Mouse (Mus musculus) ES-Bruce4 (cell line): Measurements from ENCODE around the gene Znrd1as. TPM values are rescaled to one million over a fixed set of nuclear protein-coding genes. Genes with fewer than 3 reads are reported as not detected.

Source experiments
- H3K27ac ChIP-seq: 2 replicates; pipeline ENCODE4 v1.5.1; 2012; ENCODE audit warnings: low read length, inconsistent platforms; ENCODE audit not compliant: insufficient read depth
- H3K27me3 ChIP-seq: 2 replicates; pipeline ENCODE4 v1.6.1; 2012; ENCODE audit warnings: mild to moderate bottlenecking, low read length, inconsistent platforms; ENCODE audit not compliant: control insufficient read depth, poor library complexity, insufficient read depth, severe bottlenecking
- H3K36me3 ChIP-seq: 2 replicates; pipeline ENCODE4 v1.6.1; 2012; ENCODE audit warnings: inconsistent platforms, mild to moderate bottlenecking, low read length, moderate library complexity; ENCODE audit not compliant: control insufficient read depth, poor library complexity, insufficient read depth, severe bottlenecking
- H3K4me1 ChIP-seq: one replicate; pipeline ENCODE4 v1.8.1; 2011; ENCODE audit warnings: low read length; ENCODE audit not compliant: control insufficient read depth, insufficient read depth
- H3K4me3 ChIP-seq: 2 replicates; pipeline ENCODE4 v1.5.1; 2011; ENCODE audit warnings: low read depth, mild to moderate bottlenecking, low read length
- H3K9ac ChIP-seq: 2 replicates; pipeline ENCODE4 v1.6.1; 2012; ENCODE audit warnings: low read depth, mild to moderate bottlenecking, inconsistent platforms; ENCODE audit not compliant: poor library complexity, severe bottlenecking
- H3K9me3 ChIP-seq: replicated peaks from 2 replicates; pipeline ENCODE4 v1.6.1; 2012; ENCODE audit warnings: mild to moderate bottlenecking, low read length, inconsistent platforms; ENCODE audit not compliant: control insufficient read depth, poor library complexity, insufficient read depth, severe bottlenecking
- CTCF ChIP-seq: IDR thresholded peaks from one replicate; pipeline ENCODE4 v1.8.1; 2011; ENCODE audit warnings: low read depth, low read length
- EP300 ChIP-seq: IDR thresholded peaks from 2 replicates; pipeline ENCODE4 v1.6.1; 2011; ENCODE audit warnings: low read depth, low read length; ENCODE audit not compliant: insufficient read depth
- POLR2A ChIP-seq: IDR thresholded peaks from one replicate; pipeline ENCODE4 v1.8.1; 2011; ENCODE audit warnings: low read length; ENCODE audit not compliant: insufficient read depth
- polyA plus RNA-seq: library from polyadenylated mRNA; stranded (reverse); fragments of >200 nt; gene quantifications from 2 replicates; pipeline ENCODE4 v1.2.4, GENCODE M21; 2011; ENCODE audit warnings: low read depth; ENCODE audit not compliant: missing spikeins, insufficient read depth, insufficient read length

The Znrd1as gene
- 29.6 and 30.5 TPM in 2 replicates for polyA plus RNA-seq

DNA sequence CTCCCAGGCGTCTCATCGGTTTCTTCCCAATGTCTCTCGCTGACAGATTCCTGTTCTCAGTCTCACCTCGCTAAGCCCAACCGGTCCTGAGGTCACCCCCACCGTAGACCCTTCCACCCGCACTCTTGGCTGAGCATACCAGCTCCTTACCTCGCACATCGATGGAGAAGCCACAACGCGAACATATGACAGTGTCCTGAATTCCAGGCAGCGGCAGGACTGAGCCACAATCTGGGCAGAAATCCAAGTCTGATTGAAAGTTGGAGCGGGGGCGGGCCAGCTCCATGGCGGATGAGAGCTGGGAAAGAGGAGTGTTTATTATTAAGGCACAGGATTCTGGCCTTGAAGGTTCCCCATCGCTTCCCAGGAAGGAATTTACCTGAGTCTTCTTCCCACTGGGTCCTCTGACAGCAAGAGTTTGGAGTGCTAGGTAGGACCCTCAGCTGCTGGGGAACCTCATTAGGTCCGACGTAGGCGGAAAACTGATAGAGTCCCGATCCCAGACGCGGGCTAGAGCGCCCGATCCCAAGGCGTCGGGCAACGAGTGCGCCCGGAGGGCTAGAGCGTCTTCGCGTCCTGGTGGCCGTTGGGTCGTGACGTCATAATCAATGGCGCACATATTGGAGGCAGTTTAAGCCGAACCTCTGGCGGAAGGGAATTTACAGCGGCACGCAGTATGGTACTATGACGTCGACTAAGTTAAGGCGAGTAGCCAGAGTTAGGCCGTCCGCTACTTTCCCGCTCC is at the start of gene Znrd1as, which contains the start of gene Znrd1:
Gene Znrd1as (plus strand): TSS at position 594 of the 745 bp plus-strand sequence.
Gene Znrd1 (minus strand): TSS at position 561 of the 745 bp plus-strand sequence.
- H3K27me3 ChIP-seq = no peaks in the 10 kb centered on the region
- peak within 1 kb of the TSS; percentile 67 for H3K9ac ChIP-seq
- H3K9me3 ChIP-seq = no peaks in the 10 kb centered on the region
- peaks cover 8% of the 10 kb centered on the region; the same call in 1 of the 2 replicates for H3K36me3 ChIP-seq
- peak within 1 kb of the TSS; percentile 99 for H3K4me3 ChIP-seq
- peak within 1 kb of the TSS; percentile 62 for H3K27ac ChIP-seq
- no peaks in the 10 kb centered on the region for H3K4me1 ChIP-seq
- peak; percentile 91 for TF ChIP-seq EP300
- no peak for TF ChIP-seq CTCF
- peak; percentile 15 for TF ChIP-seq POLR2A

DNA sequence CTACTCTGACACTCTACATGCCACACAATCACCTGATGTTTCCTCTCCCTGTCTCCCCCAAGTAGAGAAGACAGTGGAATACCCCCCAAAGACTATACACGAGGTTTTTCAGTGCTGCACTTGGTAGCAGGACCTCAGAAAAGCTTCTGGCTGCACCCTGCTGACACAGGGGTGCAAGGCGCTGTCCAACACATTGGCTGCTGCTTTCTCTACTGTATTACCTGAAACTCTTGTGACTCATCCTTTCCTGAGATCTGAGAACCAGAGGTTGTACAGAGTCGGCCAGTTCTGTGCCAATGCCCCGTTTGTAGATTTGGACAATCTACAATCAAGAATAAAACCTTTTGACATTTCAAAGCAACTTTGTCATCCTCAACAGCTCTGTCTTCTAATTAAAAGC is 48.6 kb upstream of the Znrd1as start:
- H3K4me1 ChIP-seq = peaks cover 2% of the 10 kb centered on the region
- no peak overlapping the region for H3K27ac ChIP-seq

DNA sequence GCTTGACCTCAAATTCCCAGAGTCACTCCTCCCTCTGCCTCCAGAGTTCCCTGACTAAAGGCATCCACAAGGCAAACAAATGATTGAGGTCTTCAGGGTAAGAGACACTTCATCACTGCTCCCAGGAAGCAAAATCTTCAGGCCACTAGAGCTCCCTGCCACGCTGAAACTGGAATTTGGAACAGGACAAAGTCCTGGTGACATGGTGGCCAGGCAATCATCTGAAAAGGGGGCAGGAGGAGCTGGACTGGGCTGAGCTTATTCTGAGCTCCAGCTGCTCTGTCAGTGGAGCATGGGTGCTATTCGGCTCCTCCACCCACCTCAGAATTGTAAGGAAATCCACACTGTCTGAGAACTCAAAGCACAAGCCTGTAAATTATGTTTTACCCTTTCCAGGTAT is 46.4 kb upstream of the Znrd1as start:
- Histone ChIP-seq H3K27me3 (no peaks in the 10 kb centered on the region), H3K4me3 (no peak overlapping the region), H3K9ac (no peak overlapping the region)

More for the DNA sequence above, 48.6 kb upstream of the Znrd1as start:
- no peak for TF ChIP-seq CTCF
- TF ChIP-seq EP300 = no peak
- TF ChIP-seq POLR2A = no peak
- Histone ChIP-seq H3K36me3 (no peaks in the 10 kb centered on the region), H3K27me3 (no peaks in the 10 kb centered on the region), H3K4me3 (no peak overlapping the region), H3K9me3 (no peaks in the 10 kb centered on the region), H3K9ac (no peak overlapping the region)

DNA sequence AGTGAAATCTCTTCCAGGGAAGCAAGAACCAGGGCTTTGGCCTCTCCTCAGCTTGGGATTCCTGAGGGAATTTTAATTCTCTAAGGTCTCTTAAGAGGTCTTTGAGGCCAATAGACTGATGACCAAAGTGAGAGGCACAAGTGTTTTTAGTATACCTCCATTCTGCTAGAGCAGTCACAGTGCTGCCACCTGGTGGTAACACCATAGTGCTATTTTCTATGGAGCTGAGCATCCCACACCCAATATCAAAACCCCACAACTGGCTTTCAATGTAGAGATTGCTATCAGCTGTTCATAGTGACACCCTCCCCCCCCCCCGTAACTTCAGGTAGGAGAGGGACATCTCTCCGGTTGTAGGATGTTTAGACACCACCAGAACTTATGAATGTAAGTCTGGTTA is 44.3 kb upstream of the Znrd1as start:
- TF ChIP-seq CTCF (peak; percentile 38), POLR2A (no peak)
- Histone ChIP-seq H3K36me3 (no peaks in the 10 kb centered on the region), H3K9me3 (no peaks in the 10 kb centered on the region), H3K4me3 (no peak overlapping the region), H3K27me3 (no peaks in the 10 kb centered on the region), H3K9ac (no peak overlapping the region), H3K27ac (no peak overlapping the region), H3K4me1 (no peaks in the 10 kb centered on the region)

More for the DNA sequence above, 46.4 kb upstream of the Znrd1as start:
- H3K27ac ChIP-seq = no peak overlapping the region
- peaks cover 2% of the 10 kb centered on the region for H3K4me1 ChIP-seq
- TF ChIP-seq EP300 = no peak
- no peak for TF ChIP-seq CTCF
- no peak for TF ChIP-seq POLR2A
- no peaks in the 10 kb centered on the region for H3K36me3 ChIP-seq
- no peaks in the 10 kb centered on the region for H3K9me3 ChIP-seq

DNA sequence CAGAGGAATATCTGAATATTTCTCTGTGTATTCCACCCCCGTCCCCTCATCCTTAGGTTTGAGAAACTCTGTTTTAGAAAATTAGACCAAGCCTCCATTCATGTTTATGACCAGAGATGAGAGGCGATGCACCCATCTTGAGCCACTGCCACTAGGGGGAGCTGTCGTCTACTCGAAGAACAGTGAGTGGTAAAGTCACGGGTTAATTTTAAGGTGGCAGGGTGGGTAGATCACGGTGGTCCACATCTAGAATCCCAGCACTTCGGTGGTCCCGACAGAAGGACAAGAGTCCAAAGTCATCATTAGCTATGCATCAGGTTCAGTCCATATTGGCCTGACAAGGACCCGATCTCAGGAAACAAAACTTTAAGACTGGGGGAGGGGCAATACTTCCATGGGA is 43.3 kb upstream of the Znrd1as start:
- Histone ChIP-seq H3K9me3 (no peaks in the 10 kb centered on the region), H3K4me1 (no peaks in the 10 kb centered on the region), H3K27ac (no peak overlapping the region), H3K27me3 (no peaks in the 10 kb centered on the region), H3K9ac (no peak overlapping the region), H3K36me3 (no peaks in the 10 kb centered on the region), H3K4me3 (no peak overlapping the region)
- no peak for TF ChIP-seq POLR2A
- no peak for TF ChIP-seq EP300
- TF ChIP-seq CTCF = peak; percentile 89

DNA sequence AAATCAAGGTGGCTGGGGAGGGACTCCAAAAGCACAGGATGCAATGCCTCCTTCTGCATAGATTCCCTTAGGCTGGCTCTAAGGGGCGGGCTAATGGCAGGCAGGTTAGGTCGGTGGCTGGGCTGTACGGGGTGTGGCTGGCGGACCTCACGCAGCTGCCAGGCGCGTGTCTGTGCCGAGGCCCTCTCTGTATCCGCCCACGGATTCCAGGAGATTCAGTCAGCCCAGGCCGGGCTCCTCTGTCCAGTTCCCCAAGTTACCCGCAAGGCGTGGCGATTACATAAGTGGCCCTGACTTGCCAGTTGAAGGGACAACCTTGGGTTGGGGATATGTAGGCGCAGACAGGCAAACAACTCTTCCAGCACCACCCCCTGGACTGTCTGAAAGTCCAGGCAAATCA is 38.2 kb upstream of the Znrd1as start:
- Histone ChIP-seq H3K9ac (peak overlapping the region; percentile 5; the same call in 1 of the 2 replicates), H3K4me3 (no peak overlapping the region; the same call in 1 of the 2 replicates)

More for the DNA sequence above, 38.2 kb upstream of the Znrd1as start:
- H3K36me3 ChIP-seq = no peaks in the 10 kb centered on the region
- H3K9me3 ChIP-seq = no peaks in the 10 kb centered on the region
- no peaks in the 10 kb centered on the region for H3K27me3 ChIP-seq
- no peak overlapping the region for H3K27ac ChIP-seq
- no peak for TF ChIP-seq POLR2A
- TF ChIP-seq EP300 = 0 out of 2 replicates have a peak, but pooled peaks have one; percentile 30
- no peaks in the 10 kb centered on the region for H3K4me1 ChIP-seq
